Mouse (Mus musculus): ENCODE measurements around the gene Cass4.

The Cass4 gene

GRCm38 (mm10) chr2:172392041-172392521 lies 1.5 kb upstream of the Cass4 start:
- no peak for DNase-seq

GRCm38 (mm10) chr2:172394052-172394392 lies 428 bp downstream of the Cass4 start:
- no peak for DNase-seq

- no peak for DNase-seq
Observed at GRCm38 (mm10) chr2:172394671-172395070, 1.1 kb downstream of the Cass4 start.

GRCm38 (mm10) chr2:172395961-172396360 lies 2.4 kb downstream of the Cass4 start:
- DNase-seq = no peak

- DNase-seq = no peak
Observed at GRCm38 (mm10) chr2:172399901-172400300, 6.3 kb downstream of the Cass4 start.

- no peak for DNase-seq
Observed at GRCm38 (mm10) chr2:172401116-172401825, 7.7 kb downstream of the Cass4 start.

- no peak for DNase-seq
Observed at GRCm38 (mm10) chr2:172404239-172404638, 10.6 kb downstream of the Cass4 start.

GRCm38 (mm10) chr2:172405011-172405410 lies 11.4 kb downstream of the Cass4 start:
- no peak for DNase-seq

GRCm38 (mm10) chr2:172406173-172406572 lies 12.6 kb downstream of the Cass4 start:
- DNase-seq = no peak

GRCm38 (mm10) chr2:172407499-172407898 lies 13.9 kb downstream of the Cass4 start:
- no peak for DNase-seq

- no peak for DNase-seq
Observed at GRCm38 (mm10) chr2:172410686-172411085, 17.1 kb downstream of the Cass4 start.

- DNase-seq = no peak
Observed at GRCm38 (mm10) chr2:172411091-172411490, 17.5 kb downstream of the Cass4 start.

GRCm38 (mm10) chr2:172412454-172412853 lies 18.9 kb downstream of the Cass4 start:
- peak; percentile 58 for DNase-seq

GRCm38 (mm10) chr2:172413273-172413672 lies 19.7 kb downstream of the Cass4 start:
- DNase-seq = no peak

GRCm38 (mm10) chr2:172413894-172414293 lies 20.3 kb downstream of the Cass4 start:
- DNase-seq = no peak

- no peak for DNase-seq
Observed at GRCm38 (mm10) chr2:172416218-172416617, 22.6 kb downstream of the Cass4 start.

- no peak for DNase-seq
Observed at GRCm38 (mm10) chr2:172416876-172417275, 23.3 kb downstream of the Cass4 start.

- no peak for DNase-seq
Observed at GRCm38 (mm10) chr2:172418208-172418607, 24.6 kb downstream of the Cass4 start.

GRCm38 (mm10) chr2:172430609-172431008 lies 37.0 kb downstream of the Cass4 start:
- DNase-seq = peak; percentile 78

GRCm38 (mm10) chr2:172433746-172434145 lies 40.2 kb downstream of the Cass4 start:
- no peak for DNase-seq

- no peak for DNase-seq
Observed at GRCm38 (mm10) chr2:172437371-172437952, 43.9 kb downstream of the Cass4 start.

- peak; percentile 99 for DNase-seq
Observed at GRCm38 (mm10) chr2:172439843-172440639, 46.4 kb downstream of the Cass4 start, which contains the start of gene Rtf2. Gene Rtf2 (plus strand): TSS chr2:172440556.

GRCm38 (mm10) chr2:172440640-172441005 lies 47.0 kb downstream of the Cass4 start:
- DNase-seq = no peak

GRCm38 (mm10) chr2:172441176-172441575 lies 47.6 kb downstream of the Cass4 start:
- peak; percentile 17 for DNase-seq
